Mouse (Mus musculus) left cerebral cortex, postnatal 14 days (tissue): ENCODE data around the gene Ubr1. TPM values are rescaled to one million over a fixed set of nuclear protein-coding genes. Genes with fewer than 3 reads are reported as not detected.
A peak's percentile ranks its signal among the peaks of the same experiment; 100 is the strongest.

Experiments
- DNase-seq, 2 experiments: peaks; one replicate each; pipeline ENCODE4 v3.0.0; 2021 to 2022; ENCODE audit warnings: low spot score in 2 of 2, mixed read lengths in 1 of 2
- intact Hi-C: fragments of 180-260 bp; cut with DNase I; formaldehyde crosslinking; loops from one replicate; pipeline ENCODE4 v1.15.1; 2025
- total RNA-seq, 2 experiments: library from RNA; stranded (reverse); gene quantifications; 2 replicates each; pipeline ENCODE4 v1.2.3; 2021

The Ubr1 gene
- total RNA-seq, 2 experiments from 2014 or later = 39.3 to 40.4 TPM

DNA sequence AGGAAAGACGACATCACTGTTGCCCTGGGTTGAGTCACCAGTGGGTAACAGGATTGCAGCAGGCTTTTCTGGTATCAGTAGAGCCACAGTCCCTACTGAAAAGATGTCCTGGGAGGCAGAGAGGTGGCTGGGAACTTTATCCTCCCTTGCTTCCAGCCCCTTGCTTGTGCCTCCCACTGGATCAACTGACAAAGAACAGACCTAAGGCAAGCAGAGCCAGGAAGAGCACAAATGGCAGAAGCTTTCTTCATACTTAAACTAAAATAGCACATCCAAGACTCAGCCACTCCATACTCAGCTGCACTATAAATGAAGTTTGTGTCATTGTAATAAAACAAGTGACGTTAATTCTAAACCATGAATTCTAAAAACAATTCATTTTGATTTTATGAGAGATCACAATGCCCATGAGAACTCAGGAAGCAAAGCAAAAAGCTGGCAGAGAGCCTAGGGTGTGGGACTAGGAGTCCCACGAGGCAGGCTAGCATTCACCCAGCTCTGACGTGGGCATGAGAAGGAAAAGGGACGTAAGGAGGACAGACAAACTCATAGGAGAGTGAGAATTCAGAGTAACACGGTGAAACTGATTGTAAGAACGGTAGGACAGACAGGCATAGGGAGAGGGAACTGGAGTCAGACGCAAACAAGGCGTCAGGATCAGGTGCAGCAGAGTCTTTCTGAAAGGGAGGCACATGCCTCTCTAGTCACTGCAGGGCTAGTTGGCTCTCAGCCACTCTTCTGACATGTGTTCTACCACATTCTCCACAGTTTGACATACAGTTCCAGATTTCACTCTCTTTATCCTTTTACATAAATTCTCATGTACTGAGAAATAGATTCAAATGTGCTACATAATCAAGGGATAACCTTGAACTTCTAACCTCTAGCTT, 98.8 kb downstream of the Ubr1 start:
- intact Hi-C loops = loop anchor here (2.0 kb wide), 1 partner anchor 141 kb away; no protein-coding TSS in a partner anchor
- peak; percentile 28 to 30 for DNase-seq

- peak; percentile 41 to 51 for DNase-seq
- intact Hi-C loops = no loop called here
These were observed 103.2 kb downstream of the Ubr1 start for GRCm38 (mm10) chr2:120867336-120867735.

DNA sequence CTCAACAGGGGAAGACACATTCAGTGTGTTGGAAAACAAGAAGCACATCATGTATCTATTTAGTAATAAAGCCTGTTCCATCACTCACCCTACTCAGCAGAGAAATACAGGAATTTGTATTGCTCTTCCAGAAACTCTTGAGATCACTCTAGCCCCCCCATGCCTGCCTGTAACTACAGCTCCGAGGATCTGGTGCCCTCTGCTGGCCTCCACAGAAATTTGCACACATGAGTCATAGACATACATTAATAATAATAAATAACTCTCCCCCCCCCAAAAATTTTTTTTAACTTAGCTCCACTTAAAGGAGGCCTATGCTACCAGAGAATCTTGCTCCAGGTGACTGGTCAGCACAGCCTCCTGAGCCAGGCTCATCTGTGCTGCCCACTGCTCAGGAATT, 104.0 kb downstream of the Ubr1 start:
- peak in 1 of 2 experiments; percentile 41 for DNase-seq
- intact Hi-C loops = no loop called here

- DNase-seq = no peak
- intact Hi-C loops = no loop called here
These were observed 107.1 kb downstream of the Ubr1 start for GRCm38 (mm10) chr2:120863389-120863788.

DNA sequence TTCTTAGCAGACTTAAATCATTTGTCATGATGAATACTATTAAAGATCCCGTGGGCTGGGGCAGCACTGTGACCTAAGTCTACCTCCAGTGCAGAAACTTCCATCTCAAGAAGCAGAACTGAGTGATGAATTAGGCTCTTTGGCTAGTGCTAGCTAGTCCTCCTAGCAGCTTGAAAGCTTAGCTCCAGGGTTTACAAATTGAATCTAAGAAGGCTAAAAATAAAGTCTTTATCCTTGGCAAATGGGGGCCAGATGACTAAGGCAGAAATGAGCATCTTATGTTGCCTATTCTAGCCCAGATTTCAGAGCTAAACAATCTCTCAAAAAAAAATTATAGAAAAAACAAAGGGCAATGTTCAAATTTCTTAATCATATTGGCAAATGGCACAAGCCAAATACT, 109.8 kb downstream of the Ubr1 start:
- intact Hi-C loops = no loop called here
- DNase-seq = no peak

DNA sequence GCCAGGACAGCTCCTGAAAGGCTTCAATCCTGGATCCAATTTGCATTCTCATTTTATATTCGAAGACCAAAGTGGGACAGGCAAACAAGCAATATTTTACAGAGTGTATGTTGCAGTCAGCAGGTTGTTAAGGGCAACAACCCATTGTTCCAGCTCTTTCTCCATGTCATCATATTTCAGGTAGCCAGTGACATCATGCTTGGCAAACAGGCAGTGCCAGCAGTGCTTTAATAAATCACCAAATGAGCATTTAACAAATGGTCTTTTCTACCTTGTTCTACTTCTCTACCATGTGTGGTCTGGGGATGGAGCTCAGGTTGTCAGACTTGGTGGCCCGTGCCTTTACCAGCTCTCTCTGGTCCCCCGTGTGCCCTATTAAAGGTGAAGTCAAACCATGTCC, 112.4 kb downstream of the Ubr1 start:
- DNase-seq = no peak
- intact Hi-C loops = no loop called here

DNA sequence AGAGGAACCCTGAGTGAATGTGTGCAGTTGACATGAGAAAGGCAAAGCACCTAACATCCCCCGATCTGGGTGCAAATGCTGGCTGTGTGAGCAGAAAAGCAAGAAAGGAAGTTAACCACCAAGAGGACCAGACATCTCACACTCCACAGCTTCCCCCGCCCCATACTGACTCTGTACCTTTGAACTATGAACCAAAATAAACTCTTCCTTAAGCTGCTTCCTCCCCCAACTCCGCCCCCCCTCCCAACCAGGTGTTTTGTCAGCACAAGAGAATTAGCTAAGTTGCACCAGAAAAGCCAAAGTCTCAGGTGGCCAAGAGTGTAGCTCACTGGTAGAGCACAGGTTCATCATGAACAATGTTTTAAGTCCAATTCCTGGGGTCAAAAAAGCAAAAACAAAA, 117.4 kb downstream of the Ubr1 start:
- intact Hi-C loops = no loop called here
- DNase-seq = no peak

GRCm38 (mm10) chr2:120852626-120853025, 117.9 kb downstream of the Ubr1 start:
- intact Hi-C loops = no loop called here
- no peak for DNase-seq

DNA sequence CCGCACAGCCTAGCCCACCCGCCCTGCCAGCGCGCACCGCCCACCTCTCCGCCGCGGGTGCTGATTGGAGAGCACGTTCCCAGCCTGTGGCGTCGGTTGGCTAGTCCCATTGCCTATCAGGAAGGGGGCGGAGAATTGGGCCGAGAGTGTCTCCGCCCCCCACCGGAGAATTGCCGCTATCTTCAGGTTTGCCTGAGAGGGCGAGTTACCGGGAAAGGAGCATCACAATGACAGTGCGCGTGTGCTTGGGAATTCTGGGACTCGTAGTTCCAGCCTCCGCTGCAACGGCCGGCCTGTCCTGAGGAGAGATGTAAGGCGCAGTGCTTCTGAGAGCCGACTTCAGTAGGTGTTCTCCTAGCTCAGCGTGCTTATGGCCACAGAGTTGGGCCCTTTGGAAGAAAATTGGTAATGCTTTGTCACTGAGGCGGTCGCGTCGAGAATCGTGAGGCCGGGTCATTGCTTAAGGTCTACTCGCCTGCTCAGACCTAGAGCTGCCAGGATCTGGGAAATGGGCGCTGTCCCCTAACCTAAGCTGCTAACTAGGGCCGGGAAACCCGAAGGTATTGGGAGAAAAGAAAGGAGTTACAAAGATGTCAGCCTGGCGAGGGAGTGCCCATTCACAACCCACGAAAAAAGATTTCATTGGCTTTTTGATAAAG, 120.0 kb downstream of the Ubr1 start, which contains the start of gene Ttbk2:
TSS of gene Ttbk2 (minus strand) at position 181 of the 659 bp plus-strand sequence.
- intact Hi-C loops = no loop called here
- DNase-seq = peak; percentile 98 to 99

DNA sequence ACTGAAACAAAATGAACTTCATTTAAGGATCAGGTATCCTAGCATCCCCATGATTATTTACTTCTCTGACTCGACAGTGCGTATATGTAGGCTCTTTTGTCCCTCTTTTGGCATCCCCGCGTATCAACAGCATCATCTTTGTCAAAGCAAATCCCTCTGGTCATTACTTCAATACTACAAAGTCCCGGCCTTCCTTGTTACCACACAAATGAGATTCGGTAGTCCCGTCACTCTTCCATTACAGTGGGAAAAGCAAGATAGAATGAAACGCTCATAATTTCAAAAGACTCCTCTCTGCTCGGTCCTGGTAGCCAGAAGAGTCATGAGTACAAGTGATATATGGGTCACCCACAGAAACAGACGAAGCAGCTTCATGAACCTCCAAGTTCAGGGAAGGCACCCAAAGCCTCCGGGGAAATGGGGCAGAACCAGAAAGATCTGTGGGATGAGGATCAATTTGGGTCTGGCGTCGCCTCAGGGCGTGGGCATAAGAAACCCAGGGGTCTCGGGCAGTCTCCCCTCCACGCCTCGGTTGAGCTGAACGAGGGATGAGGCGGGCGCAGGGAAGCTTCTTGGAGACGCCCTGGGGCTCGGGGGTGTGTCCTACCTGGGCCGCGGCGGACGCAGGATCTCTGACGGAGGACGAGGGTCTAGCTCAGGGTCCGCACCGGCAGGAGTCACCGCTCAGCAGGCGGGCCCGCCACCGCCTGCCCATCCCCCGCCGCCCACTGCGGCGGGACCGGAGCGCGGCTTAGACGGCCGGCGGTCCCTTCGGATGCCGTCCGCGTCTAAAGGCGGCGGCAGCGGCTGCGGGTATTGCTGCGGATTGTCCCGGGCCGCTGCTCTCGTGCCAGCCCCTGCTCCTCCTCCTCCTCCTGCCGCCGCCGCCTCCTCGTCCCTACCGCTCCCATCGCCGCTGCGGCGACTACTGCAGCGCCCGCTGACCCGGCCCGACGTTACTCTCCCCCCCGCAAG, 120.8 kb downstream of the Ubr1 start, which contains the start of gene Cdan1:
TSS of gene Cdan1 (minus strand) at position 680 of the 975 bp plus-strand sequence.
- intact Hi-C loops = no loop called here
- peak; percentile 13 to 52 for DNase-seq

DNA sequence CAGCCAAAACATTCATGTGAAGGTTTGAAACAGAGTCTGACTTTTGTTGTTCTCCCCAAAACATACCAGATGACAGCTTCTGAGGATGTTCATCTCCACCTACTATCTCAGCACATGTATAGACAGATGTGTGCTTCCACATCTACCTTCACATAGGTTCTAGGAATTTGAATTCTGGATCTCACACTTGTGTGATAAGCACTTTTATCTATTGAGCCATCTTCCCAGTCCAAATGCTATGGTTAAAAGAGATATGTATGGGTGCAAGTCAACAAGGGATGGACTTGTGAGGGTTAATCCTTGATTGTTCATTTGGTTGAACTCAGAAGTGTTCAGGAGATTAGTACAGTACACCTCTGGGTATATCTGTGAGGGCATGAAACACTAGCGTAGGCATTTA, 125.2 kb downstream of the Ubr1 start:
- intact Hi-C loops = no loop called here
- DNase-seq = no peak

- no peak for DNase-seq
- intact Hi-C loops = no loop called here
These were observed 126.5 kb downstream of the Ubr1 start for GRCm38 (mm10) chr2:120843990-120844389.

GRCm38 (mm10) chr2:120841211-120841610, 129.3 kb downstream of the Ubr1 start:
- no peak for DNase-seq
- intact Hi-C loops = no loop called here

DNA sequence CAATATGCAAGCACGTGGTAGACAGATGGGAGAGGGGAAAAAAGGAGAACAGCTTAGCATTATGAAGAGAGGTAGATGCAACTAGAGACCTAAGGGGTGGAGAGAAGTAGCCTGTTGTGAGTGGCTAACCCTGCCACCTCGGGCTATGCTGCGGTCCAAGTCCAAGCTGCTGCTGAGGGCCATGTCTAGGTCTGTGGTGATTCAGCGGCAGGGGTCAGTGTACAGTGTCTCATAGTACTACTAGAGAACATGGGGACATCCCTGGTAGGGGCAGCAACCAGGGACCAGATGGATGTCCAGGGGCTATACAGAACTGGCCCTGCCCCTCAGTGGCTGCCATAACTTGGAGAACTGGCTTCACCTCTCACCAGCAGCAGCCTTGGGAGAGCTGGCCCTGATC, 135.3 kb downstream of the Ubr1 start:
- intact Hi-C loops = no loop called here
- DNase-seq = no peak

- intact Hi-C loops = no loop called here
- DNase-seq = no peak
These were observed 143.4 kb downstream of the Ubr1 start for GRCm38 (mm10) chr2:120826936-120827638.
